Mouse (Mus musculus) heart, postnatal 10 days (tissue): ENCODE measurements around the gene Tmem50a. TPM values are rescaled to one million over a fixed set of nuclear protein-coding genes. Genes with fewer than 3 reads are reported as not detected.

ENCODE experiments used
- DNase-seq, 2 experiments: peaks; one replicate each; pipeline ENCODE4 v3.0.0; 2021
- intact Hi-C: fragments of 180-260 bp; cut with DNase I; formaldehyde crosslinking; loops from one replicate; pipeline ENCODE4 v1.15.1; 2025
- total RNA-seq, 2 experiments: library from RNA; stranded (reverse); gene quantifications; 2 replicates each; pipeline ENCODE4 v1.2.3; 2021

Tmem50a gene
- total RNA-seq, 2 experiments from 2014 or later: 80.8 to 85.0 TPM

DNA sequence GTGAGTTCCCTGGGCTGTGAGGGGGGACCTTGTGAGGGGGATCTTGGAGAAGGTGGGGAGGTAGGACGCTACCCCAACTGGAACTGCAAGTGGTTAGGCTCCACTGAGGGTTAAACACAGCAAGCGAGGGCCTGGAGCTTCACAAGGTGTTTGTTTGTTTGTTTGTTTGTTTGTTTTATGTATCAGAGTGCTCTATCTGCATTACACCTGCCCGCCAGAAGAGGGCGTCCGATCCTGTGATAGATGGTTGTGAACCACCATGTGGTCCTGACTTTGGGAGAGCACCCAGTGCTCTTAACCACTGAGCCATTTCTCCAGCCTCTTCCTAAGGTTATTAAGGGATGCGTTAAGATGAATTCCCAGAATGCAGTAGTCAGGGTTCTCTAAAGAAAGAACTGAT, 34.8 kb downstream of the Tmem50a start:
- intact Hi-C loops: loop anchor here (5.0 kb wide), 1 partner anchor 338 kb away; no protein-coding TSS in a partner anchor
- DNase-seq: peak in 1 of 2 experiments; percentile 27

DNA sequence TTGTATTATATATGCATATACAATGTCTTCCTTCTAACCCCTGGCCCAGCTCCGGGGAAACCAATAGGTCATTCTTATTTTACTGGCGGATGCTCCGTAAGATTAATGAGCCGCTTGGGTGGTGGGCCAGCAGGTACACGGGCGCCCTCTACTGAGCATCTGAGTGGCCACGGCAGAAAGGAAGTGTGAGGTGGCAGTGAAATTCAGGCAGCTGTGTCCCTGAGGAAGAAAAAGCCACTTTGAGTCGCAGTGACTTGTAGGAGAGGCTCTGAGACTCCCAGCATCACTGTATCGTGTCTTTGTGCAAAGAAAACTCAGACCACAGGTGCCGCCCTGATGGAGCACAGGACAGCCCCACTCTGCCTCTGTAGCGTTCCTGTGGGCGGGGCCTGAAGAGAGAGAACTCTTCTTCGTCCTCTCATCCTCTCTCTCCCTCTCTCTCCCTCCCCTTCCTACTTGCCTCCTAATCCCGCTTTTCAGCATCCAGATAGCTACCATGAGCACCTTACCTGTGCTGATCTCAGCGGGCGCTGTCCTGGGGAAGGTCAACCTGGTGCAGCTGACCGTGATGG, 35.3 kb downstream of the Tmem50a start:
- intact Hi-C loops: loop anchor here (2.0 kb wide), 1 partner anchor 87 kb away; no protein-coding TSS in a partner anchor
- DNase-seq: peak; percentile 78 to 84

GRCm38 (mm10) chr4:134876171-134876570, 38.7 kb downstream of the Tmem50a start:
- intact Hi-C loops: no loop called here
- no peak for DNase-seq

GRCm38 (mm10) chr4:134871950-134872349, 42.9 kb downstream of the Tmem50a start:
- DNase-seq: no peak
- intact Hi-C loops: no loop called here

GRCm38 (mm10) chr4:134871477-134871876, 43.3 kb downstream of the Tmem50a start:
- intact Hi-C loops: no loop called here
- DNase-seq: no peak

GRCm38 (mm10) chr4:134869815-134870375, 44.9 kb downstream of the Tmem50a start:
- intact Hi-C loops: no loop called here
- DNase-seq: no peak

GRCm38 (mm10) chr4:134869068-134869730, 45.6 kb downstream of the Tmem50a start:
- no peak for DNase-seq
- intact Hi-C loops: no loop called here

DNA sequence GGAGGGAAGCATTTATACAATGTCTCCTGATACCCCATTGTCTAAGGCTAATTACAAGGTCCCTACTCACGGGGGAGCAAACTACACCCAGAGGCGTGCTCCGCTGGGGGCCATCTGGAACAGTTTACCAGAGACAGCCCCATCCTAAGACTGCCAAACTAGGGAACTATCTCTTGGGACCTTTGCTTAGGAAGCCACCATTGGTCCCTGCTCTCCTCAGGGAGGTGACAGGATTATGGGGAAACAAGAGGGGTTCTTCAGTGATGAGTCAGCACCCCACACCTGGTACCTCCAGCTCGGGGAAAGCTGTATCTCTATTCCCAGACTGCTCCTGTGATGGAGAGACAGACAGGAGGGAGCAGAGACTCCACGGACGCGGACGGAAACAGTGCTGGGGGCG, 46.3 kb downstream of the Tmem50a start:
- intact Hi-C loops: no loop called here
- no peak for DNase-seq

DNA sequence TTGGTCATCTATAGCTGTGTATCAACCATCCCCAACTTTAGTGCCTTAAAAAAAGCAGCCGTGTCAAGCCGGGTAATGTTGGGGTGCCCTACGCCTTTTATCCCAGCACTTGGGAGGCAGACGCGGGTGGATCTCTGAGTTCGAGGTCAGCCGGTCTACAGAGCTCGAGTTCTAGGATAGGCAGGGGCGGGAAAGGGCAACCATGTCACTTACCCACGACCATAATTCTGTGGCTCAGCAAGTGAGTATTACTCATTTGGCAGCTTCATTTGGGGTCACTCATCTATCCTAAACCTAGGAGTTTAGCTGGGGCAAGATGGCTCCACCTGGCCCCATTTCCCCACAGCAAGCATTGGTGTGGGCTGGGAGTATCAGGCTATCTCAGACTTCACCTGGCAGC, 46.8 kb downstream of the Tmem50a start:
- DNase-seq: no peak
- intact Hi-C loops: no loop called here

- DNase-seq: no peak
- intact Hi-C loops: no loop called here
Observed at GRCm38 (mm10) chr4:134867661-134868060, 47.2 kb downstream of the Tmem50a start.

GRCm38 (mm10) chr4:134867213-134867612, 47.6 kb downstream of the Tmem50a start:
- no peak for DNase-seq
- intact Hi-C loops: no loop called here

- intact Hi-C loops: no loop called here
- DNase-seq: no peak
Observed at GRCm38 (mm10) chr4:134865789-134866188, 49.0 kb downstream of the Tmem50a start.

DNA sequence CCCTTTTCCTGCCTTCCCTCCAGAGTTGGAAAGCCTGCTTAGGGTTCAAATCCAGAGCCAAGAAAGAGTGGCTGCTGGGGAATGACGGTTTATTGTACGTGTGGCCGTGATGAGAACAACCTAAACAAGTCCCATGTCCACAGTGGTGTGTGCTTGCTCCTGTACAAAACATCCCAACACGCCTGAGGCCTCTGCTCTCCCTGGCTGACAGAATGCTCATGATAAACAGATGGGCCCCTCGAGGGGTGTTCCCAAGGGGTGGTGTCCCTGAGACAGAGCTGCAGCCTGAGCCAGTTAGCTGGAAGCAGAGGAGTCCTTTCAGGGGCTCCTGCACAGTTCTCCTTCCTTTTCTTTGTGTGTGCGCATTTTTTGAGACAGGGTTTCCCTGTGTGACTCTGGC, 49.5 kb downstream of the Tmem50a start:
- DNase-seq: no peak
- intact Hi-C loops: no loop called here

DNA sequence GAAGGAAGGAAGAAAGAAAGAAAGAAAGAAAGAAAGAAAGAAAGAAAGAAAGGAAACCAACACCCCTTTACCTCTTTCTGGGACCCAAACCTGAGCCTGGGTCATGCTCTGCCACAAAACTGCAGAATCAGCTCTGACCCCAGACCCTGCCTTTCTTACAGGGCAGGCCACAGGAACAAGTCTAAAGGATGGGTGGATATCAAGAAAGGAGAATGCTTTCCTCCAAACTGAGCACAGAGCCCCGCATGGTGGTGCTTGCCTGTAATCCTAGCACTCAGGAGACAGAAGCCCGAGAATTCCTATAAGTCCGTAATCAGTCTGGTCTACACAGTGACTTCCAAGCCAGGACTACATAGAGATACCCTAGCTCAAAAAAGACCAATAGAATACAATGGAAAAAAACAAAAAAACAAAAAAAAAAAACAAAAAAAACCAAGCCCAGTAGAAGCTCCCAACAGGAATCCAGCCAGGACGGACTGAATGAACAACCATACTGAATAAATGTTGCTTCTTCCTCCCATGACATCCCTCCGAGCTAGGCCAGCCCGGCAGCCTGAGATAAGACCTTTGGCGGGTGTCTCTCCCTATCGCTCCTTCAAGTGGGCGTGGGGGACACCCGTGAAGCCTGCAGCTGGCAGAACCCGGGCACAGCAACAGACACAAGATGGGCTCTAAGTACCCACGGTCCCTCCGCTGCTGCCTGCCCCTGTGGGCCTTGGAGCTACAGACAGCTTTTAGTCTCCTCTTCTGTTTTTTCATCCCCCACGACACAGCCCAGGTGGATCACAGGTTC, 50.7 kb downstream of the Tmem50a start, which contains the start of gene Rhd:
TSS of gene Rhd (plus strand) at position 600 of the 793 bp plus-strand sequence.
- intact Hi-C loops: no loop called here
- DNase-seq: no peak

GRCm38 (mm10) chr4:134862996-134863395, 51.8 kb downstream of the Tmem50a start:
- no peak for DNase-seq
- intact Hi-C loops: no loop called here

- DNase-seq: no peak
- intact Hi-C loops: no loop called here
Observed at GRCm38 (mm10) chr4:134861884-134862283, 52.9 kb downstream of the Tmem50a start.

DNA sequence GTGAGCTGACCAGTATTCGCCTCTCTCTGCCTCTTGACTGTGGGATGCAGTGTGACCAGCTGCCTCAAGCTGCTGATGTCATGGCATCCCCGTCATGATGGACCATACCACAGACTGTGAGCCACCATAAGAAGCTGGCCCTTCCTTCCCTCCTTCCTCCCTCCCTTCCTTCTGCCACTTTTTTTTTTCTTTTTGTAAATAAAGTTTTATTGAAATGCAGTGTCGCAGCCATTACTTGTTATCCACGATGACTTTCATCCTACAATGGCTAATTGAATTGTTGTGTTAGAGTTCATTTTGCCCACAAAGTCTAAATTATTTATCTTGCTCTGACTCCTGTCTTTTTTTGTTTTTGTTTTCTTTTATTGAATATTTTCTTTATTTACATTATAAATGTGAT, 56.3 kb downstream of the Tmem50a start:
- intact Hi-C loops: no loop called here
- DNase-seq: no peak

- intact Hi-C loops: no loop called here
- DNase-seq: no peak
Observed at GRCm38 (mm10) chr4:134856501-134856900, 58.3 kb downstream of the Tmem50a start.

- no peak for DNase-seq
- intact Hi-C loops: no loop called here
Observed at GRCm38 (mm10) chr4:134856056-134856455, 58.8 kb downstream of the Tmem50a start.

- intact Hi-C loops: no loop called here
- no peak for DNase-seq
Observed at GRCm38 (mm10) chr4:134855371-134855770, 59.5 kb downstream of the Tmem50a start.
